Mouse (Mus musculus) heart, adult 8-10 months (tissue): ENCODE measurements around the gene Steap3. TPM values are rescaled to one million over a fixed set of nuclear protein-coding genes. Genes with fewer than 3 reads are reported as not detected.
A peak's percentile ranks its signal among the peaks of the same experiment; 100 is the strongest.

Experiments used
- DNase-seq: peaks from one replicate; pipeline ENCODE4 v3.0.0; 2022; ENCODE audit warnings: low spot score
- total RNA-seq, 4 experiments: library from RNA; stranded (reverse); gene quantifications; 2 replicates each; pipeline ENCODE4 v1.2.4; 2022

Gene Steap3
- total RNA-seq, 4 experiments from 2014 or later, result 25.3 to 29.5 (median 28.3) TPM

DNA sequence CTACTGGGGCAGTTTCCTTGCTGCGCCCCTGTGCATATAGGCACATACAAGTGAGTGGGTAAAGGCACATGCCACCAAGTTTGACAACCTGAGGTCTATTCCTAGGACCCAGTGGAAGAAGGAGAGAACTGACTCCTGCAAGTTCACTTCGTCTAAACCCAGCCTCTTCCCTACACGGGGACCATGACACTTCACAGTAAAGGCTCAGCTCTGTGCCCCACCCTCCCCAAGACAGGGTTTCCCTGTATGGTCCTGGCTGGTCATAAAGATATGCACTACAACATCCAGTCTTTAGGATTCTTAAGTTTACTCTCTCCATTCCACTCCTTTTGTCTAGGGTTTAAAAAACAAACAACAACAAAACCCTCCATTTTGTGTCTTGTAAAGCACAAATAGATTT, 21.9 kb downstream of the Steap3 start:
- no peak for DNase-seq

DNA sequence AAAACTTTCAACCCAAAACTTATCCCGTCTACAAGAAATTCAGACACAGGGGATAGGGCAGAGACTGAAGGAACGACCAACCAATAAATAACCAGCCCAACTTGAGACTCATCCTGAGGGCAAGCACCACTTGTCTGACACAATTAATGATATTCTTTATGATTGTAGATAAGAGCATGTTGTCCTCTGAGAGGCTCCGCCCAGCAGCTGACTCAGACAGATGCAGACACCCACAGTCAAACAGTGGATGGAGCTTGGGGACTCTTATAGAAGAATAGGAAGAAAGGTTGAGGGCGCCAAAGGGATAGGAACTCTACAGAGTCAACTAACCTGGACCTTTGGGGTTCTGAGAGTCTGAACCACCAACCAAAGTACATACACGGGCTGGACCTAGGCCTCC, 22.7 kb downstream of the Steap3 start:
- DNase-seq, result no peak

DNA sequence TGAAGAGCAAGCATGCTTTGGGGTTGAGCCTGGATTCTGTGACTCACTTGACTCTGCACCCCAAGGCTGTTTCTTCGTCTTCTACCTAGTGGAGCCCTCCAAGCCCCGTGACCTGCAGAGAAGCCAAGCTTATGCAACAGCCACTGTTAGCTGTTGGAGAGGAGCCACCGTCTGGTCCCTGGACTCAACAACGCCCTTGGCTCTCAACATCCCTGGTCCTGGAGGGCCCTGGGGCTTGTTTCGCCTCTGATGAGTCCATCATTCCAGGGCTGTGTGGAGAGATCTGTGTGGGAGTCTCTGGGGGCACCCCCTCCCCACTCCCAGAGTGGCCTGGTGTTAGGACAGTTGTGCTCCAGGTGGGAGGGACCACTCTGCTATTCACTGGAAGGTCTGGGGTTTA, 24.3 kb downstream of the Steap3 start:
- peak; percentile 89 for DNase-seq

GRCm38 (mm10) chr1:120247351-120247750, 25.2 kb downstream of the Steap3 start:
- no peak for DNase-seq

GRCm38 (mm10) chr1:120246946-120247345, 25.6 kb downstream of the Steap3 start:
- DNase-seq, result no peak

GRCm38 (mm10) chr1:120245661-120246131, 26.8 kb downstream of the Steap3 start:
- DNase-seq, result peak; percentile 55

- DNase-seq, result no peak
Observed at GRCm38 (mm10) chr1:120244646-120245045, 27.9 kb downstream of the Steap3 start.

- no peak for DNase-seq
Observed at GRCm38 (mm10) chr1:120243987-120244386, 28.5 kb downstream of the Steap3 start.

DNA sequence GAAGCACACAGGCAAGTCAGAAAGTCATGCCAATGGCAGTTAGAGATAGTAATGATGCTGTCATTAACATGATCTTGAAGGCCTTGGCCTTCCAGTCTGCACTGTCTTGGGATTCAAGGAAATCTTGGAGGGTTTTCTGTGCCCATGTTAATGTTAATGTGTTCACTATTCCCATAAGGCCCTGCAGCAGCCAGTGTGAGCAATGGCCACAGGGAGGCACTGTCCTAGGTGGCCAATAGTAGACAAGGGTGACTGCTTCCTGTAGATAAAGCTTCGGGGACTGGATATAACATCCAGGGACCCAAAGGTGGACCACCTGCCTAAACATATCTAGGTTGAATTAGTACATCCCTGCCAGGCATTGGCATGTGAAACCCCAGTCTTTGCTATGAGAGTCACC, 35.4 kb downstream of the Steap3 start:
- no peak for DNase-seq

DNA sequence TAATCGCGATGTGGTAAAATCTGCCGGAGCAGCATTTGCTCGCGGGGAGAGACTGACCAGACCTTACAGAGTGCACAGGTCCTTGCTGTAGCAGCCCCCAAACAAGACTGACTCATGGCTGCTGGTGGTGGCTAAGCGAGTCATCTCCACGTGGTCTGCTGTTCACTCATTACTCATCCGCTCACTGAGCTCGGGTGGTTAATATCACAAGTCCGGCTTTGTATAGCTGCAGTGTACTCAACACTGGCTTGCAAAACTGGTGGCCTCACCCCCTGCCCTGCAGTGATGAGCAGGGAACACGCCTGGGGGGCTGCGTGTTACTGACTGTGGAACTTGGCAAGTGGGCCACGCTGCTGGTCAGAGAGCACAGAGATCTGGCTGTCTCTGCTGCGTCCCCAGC, 36.1 kb downstream of the Steap3 start:
- no peak for DNase-seq

DNA sequence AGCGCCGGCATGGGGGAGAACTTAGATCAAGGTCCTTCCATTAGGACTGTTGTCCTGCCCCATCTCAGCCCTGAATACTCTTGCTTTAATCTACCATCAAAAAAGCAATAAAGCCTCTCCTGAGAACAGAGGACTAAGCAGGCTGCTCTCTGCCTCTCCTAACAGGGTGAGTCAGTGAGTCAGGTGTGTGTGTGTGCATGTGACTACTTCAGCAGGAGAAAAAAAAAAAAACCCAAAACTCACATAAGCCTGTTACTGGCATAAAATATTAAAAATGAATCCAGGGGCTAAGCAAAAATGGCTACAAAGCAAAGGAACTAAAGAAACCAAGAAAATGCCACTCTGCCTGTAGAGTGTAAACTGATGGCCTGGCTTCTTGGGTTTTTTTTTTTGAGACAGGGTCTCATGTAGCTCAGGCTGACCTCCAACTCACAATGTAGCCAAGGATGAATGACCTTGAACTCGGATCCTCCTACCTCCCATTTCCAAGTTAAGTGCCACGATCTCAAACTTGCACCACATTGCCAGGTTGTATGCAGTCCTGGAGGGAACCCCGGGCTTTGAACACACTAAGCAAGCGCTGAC, 36.8 kb downstream of the Steap3 start:
- DNase-seq, result no peak

GRCm38 (mm10) chr1:120232170-120232569, 40.3 kb downstream of the Steap3 start:
- DNase-seq, result no peak

DNA sequence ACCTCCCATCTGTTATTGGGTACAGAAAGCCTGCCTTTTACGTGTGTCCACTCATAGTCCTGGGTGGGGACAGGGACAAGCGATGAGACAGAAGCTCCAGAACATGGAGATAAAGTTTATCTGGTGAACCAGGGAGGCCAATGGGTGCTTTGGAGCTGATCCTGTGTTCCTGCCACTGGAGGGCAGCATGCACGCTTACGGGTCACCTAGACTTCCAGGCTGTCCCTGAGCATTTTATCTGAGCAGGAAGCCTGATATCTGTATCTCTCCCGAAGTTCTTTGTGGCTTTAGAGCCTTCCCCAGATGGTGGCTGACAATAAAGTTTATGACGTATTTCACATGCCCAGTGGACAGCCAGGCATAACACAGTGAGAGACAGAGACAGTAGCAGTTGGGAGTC, 41.2 kb downstream of the Steap3 start:
- no peak for DNase-seq

DNA sequence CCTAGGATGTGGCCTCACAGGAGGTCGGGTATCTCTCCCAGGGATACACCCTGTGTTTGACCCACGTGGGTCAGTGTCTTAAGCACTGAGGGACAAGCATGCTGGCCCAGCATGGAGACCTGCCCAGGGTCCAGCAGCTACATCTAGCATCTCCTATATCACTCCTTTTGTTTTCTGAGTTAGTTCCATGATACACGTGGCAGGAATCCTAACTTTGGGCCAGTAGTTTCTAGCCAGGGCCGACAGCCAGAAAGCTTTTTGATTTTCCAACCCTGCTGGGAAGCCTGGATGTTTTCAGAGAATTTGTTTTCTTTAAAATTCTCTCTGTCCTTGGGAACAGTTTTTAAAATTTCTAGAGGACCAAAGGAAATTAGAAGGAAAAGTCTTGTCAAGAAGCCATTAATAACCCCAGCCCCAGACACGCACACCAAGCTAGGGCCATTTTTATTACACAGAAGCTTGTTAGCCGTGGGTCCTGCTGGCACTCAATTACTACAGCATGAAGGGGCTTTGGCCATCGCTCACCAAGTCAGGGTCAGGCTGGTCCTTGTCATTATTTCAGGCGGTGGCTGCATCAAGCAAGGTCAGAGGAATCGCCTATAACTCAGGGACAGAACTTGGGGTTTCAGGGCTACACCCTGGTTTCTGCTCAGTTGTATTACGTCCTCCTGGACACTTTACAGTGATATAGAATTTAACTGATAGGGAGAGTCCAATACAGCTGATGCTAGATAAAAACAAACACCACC, 42.6 kb downstream of the Steap3 start:
- DNase-seq, result peak; percentile 36

DNA sequence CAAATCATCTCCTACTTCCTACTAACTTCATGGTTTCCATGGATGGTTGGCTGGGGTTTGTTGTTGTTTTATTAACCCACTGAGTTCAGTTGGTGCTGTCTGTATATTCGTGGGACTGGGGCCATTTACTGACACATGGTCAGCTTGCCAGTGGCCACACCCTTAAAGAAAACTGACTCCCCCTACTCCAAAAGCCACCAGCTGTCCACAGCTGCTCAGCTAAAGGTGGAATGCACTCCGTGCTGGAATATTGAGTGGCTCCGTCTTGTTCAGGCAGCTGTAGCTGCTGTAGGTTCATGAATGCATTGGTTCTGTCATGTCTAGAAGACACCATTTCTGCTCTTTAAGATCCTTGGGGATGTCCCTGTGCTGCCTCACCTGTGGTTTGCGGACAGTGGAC, 48.9 kb downstream of the Steap3 start:
- no peak for DNase-seq

DNA sequence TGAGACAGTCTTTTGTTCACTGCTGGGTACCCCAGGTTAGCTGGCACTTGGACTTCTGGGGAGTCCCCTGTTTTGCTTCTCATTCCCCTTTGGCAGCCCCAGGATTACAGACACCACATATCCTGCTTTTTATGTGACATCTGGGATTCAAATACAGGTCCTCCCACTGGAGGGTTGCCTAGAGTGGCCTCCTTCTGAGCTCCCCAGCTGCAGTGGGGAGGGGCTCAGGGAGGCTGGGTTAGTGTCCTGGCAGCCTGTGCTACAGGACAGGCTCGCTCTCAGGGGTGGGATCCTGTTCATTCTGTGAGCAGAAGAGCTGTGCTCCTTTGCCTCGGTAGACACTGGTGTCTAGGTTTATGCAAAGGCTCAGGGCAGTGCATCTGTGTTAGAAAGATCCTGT, 51.2 kb downstream of the Steap3 start:
- DNase-seq, result no peak

DNA sequence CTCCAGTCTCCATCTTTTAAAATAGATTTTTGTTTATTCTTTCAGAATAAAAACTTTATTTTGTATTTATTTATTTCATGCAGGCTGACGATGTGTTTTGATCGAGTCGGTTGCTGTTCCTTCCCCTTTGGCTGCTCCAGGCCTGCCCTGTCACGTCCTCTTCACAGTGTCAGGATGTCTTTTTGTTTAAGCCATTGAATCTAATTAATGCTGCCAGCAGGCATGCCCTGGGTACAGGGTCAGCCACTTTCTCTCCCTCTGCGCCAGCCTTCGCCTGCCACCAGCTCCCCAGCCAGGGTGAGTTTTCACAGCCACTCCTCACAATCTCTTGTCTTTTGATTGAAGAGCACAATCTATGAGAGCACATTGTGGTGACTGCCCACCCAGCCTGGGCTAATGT, 51.7 kb downstream of the Steap3 start:
- no peak for DNase-seq

DNA sequence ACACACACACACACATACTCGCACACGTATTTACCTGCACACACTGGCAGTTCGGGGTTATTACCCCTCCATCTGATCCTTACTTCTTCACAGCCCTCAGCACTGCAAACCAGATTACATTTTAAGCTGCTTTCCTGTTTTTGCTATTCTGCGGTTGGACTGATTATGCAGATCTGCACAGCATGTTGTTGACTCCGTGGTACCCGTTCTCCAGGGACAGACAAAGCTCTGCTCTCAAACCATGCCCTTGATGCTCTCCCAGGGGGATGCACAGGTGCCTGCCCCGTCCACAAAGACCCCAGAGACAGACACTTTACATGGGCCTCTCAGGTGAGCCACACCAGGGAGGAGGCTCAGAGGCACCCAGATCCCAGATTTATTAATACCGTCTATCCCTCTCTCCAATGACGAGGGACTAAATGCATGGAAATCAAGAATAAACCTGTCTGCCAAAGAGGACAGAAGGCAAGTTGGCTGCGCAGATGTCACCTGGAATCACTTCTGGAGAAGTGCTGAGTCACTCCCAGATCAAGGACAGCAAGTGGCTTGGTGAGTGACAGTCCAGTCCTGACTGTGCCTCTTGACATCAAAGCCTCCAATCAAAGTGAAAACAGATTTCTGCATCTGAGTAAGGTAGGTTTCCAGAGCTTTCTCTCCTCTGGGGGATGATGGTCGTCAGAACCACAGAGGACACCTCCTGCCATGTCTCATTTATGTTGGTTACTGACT, 63.8 kb downstream of the Steap3 start:
- no peak for DNase-seq

GRCm38 (mm10) chr1:120207568-120207967, 64.9 kb downstream of the Steap3 start:
- DNase-seq, result no peak

DNA sequence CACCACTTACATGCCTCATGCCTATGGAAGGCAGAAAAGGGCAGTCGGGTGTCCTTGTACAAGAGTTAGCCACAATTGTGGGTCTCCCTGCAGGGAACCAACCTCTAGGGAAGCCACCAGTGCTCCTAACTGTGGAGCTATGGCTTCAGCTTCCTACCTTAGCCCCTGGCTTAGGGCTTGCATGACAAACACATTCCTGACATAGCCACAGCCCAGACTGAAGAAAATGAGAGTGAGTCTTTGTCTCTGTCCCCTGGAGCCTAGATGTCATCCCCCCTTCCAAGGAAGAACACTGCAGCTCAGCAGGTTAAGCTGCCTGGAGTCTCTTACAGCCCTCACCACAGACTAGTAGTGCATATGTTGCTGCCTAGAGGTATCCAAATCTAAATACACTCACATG, 67.7 kb downstream of the Steap3 start:
- DNase-seq, result no peak

GRCm38 (mm10) chr1:120203836-120204235, 68.7 kb downstream of the Steap3 start:
- no peak for DNase-seq

DNA sequence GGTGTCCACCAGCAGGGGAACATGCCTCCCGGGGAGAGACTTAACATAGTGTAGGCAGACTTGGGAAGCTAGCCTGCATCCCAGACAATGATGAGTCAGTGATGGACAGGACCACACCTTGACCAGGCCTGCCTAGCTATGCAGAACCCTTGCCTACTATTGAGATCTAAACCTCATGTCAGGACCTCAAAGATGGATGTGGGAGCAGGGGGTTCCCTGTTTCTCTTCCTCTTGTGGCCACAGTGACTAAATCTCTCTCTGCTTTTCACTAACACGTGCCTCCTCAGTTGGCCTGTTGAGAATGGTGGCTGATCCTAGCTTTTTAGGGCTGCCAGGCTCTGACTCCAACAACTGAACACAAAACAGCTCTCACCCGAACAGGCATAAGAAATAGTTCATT, 70.0 kb downstream of the Steap3 start:
- no peak for DNase-seq

DNA sequence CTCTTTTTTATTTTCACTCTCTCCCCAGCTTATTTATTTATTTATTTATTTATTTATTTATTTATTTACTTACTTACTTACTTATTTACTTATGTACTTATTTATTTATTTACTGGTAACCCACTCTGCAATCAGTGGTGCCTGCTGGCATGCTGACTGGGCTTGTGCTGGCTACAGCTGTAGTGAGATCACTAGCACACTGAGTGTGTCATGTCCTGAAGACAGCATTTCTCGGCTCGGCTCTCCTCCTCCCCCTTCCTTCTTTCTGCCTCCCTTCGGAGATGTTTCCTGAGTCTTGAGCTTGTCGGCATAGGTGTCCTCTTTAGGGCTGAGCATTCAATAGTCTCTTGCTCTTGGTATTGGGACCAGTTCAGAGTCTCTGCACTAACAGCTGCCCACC, 73.6 kb downstream of the Steap3 start:
- no peak for DNase-seq
